Mouse (Mus musculus): ENCODE measurements around the gene Bmp6. TPM values are rescaled to one million over a fixed set of nuclear protein-coding genes. Genes with fewer than 3 reads are reported as not detected.

The Bmp6 gene
- polyA plus RNA-seq (2014; fragmentation: Nextera tagmentation; extraction: Ambion mirVana) = 7.4 and 8.9 TPM in 2 replicates

DNA sequence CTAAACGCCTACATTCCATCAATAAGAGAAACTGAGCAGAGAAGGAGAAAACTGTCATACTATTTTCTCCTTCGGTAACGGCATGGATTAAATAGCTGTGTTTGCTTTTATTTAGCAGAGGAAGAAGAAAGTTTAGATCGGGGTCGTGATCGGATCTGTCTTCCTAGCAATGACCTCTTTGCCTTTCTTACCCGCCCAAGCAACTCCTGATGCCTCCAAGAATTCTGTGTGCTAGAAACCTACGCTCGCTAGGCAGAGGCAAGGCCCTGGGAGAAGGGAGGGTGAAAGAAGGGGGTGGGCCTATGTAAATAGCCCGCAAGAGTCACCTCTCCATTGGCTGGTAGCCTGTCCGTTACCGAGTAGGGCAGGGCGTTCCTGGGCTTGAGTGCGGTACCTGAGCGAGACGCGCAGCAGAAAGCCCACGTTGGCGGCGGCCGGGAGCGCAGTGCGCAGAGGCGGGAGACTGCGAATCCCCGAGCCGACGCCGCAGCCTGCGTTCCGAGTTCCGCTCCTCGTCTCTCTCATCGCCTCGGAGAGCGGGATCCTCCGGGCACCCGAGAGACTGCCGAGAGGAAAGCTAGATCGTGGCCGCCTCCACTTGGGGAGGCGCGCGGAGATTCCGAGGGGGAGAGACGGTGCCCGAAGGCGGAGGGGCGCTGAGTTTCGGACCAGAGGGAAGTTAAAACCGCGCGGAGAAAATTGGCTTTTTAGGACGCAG, at the start of gene Bmp6:
TSS of gene Bmp6 (plus strand) at position 395 of the 718 bp plus-strand sequence.
- H3K4me1 ChIP-seq (replicated peaks; ENCODE audit: control insufficient read depth, insufficient read depth, low read length) = peaks cover 18% of the 10 kb centered on the region
- WGBS = 3% methylated on average over 54 of the region's 54 CpGs
- peak within 1 kb of the TSS; percentile 49 for H3K9ac ChIP-seq
- peak; percentile 93 for ATAC-seq (ENCODE audit: low FRiP score)
- peak within 1 kb of the TSS; percentile 90 for H3K4me2 ChIP-seq (replicated peaks)
- peak within 1 kb of the TSS; percentile 46 for H3K4me3 ChIP-seq (replicated peaks; ENCODE audit: low read length)
- peaks cover 52% of the 10 kb centered on the region for H3K27me3 ChIP-seq (ENCODE audit: control insufficient read depth, insufficient read depth, low read length)
- H3K36me3 ChIP-seq (replicated peaks; ENCODE audit: control insufficient read depth, insufficient read depth) = no peaks in the 10 kb centered on the region
- DNase-seq (ENCODE audit: low spot score) = peak; percentile 67
- H3K9me3 ChIP-seq (ENCODE audit: control insufficient read depth, low read length) = no peaks in the 10 kb centered on the region
- no peak within 1 kb of the TSS for H3K27ac ChIP-seq

DNA sequence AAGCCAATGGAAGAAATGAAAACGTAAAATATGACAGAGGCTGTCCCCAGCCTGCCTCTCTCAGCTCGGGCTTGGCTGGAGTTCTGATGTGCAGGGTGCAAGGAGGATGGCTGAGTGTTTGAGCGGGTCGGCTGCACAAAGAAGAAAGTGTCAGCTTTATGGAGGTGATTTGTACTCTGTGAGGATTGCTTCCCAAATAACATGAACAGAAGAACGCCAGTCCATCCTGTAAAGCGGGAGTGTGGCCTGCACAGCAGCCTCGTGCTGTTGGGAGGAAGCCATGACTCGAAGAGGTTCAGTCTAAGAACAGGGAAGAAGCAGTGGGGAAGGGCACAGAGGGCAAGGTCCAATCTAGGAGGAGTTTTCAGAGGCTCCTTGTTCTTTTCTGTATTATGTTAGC, 48.7 kb upstream of the Bmp6 start:
- 69% methylated on average over 8 of the region's 8 CpGs for WGBS
- DNase-seq (ENCODE audit: low spot score) (no peak), ATAC-seq (ENCODE audit: low FRiP score) (no peak)
- H3K9me3 ChIP-seq (ENCODE audit: control insufficient read depth, low read length) = peaks cover 5% of the 10 kb centered on the region; the same call in 1 of the 2 replicates
- no peaks in the 10 kb centered on the region for H3K4me1 ChIP-seq (replicated peaks; ENCODE audit: control insufficient read depth, insufficient read depth, low read length)
- H3K9ac ChIP-seq = no peak overlapping the region
- no peak overlapping the region for H3K27ac ChIP-seq
- H3K4me3 ChIP-seq (replicated peaks; ENCODE audit: low read length) = no peak overlapping the region
- no peak overlapping the region for H3K4me2 ChIP-seq (replicated peaks)
- H3K36me3 ChIP-seq (replicated peaks; ENCODE audit: control insufficient read depth, insufficient read depth) = no peaks in the 10 kb centered on the region
- H3K27me3 ChIP-seq (ENCODE audit: control insufficient read depth, insufficient read depth, low read length) = no peaks in the 10 kb centered on the region

DNA sequence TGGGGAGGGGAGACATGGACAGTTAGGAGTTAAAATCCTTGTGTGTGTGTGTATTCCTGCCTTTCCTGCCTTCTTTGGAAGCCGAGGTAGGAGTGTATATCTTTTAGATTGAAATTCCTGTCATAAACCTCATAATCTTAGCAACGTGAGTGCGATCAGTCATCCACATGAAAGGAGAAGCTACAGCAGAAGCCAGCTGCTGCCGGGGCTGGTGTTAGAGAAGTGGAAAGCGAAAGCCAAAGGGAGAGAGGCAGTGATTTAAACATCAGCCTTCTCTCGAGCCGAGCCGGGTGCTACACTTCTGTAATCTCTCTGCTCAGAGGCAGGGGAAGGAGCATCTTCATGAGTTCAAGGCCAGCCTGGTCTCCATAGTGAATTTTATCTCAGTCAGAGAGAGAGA, 48.3 kb upstream of the Bmp6 start:
- Histone ChIP-seq H3K27ac (no peak overlapping the region), H3K9me3 (ENCODE audit: control insufficient read depth, low read length) (peaks cover 5% of the 10 kb centered on the region; the same call in 1 of the 2 replicates), H3K4me2 (replicated peaks) (no peak overlapping the region), H3K27me3 (ENCODE audit: control insufficient read depth, insufficient read depth, low read length) (no peaks in the 10 kb centered on the region), H3K36me3 (replicated peaks; ENCODE audit: control insufficient read depth, insufficient read depth) (no peaks in the 10 kb centered on the region), H3K4me3 (replicated peaks; ENCODE audit: low read length) (no peak overlapping the region), H3K4me1 (replicated peaks; ENCODE audit: control insufficient read depth, insufficient read depth, low read length) (no peaks in the 10 kb centered on the region), H3K9ac (no peak overlapping the region)
- ATAC-seq (ENCODE audit: low FRiP score) (no peak), DNase-seq (ENCODE audit: low spot score) (no peak)
- 72% methylated on average over 8 of the region's 8 CpGs for WGBS

GRCm38 (mm10) chr13:38311125-38311524, 33.8 kb upstream of the Bmp6 start:
- no peak for ATAC-seq (ENCODE audit: low FRiP score)
- no peaks in the 10 kb centered on the region for H3K4me1 ChIP-seq (replicated peaks; ENCODE audit: control insufficient read depth, insufficient read depth, low read length)
- H3K4me2 ChIP-seq (replicated peaks) = no peak overlapping the region

DNA sequence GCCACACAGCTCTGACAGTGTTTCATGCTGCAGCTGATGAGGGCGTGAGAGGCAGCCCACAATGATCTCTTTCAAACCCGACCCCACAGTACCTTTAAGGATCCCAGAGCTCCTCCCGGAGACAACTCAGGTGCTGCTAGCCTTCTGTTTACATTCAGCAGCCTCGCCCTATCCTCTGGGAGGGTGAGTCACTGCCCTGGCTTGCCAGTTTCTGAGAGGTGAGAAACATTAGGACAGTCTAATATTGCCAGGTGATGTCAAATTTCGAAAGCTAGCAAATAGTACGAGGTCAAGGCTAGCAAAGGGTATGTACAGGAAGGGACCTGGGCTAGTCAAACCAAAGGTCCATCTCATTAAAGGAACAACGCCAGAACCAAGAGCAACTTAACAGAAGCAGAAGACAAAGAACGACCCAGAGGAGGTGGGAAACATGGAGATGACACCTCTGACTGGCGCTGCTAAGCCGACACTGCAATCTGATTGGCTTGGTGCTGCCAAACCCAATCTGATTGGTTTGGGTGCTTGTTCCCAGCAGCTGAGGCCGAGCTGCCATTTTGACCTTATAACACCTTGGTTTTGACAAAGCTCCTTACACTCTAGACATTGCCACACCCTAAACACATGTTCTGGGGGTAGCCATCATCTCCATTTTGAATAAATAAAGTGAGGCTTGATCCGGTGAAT, 32.4 kb upstream of the Bmp6 start:
- no peak for DNase-seq (ENCODE audit: low spot score)
- 85% methylated on average over 12 of the region's 12 CpGs for WGBS

More at GRCm38 (mm10) chr13:38311125-38311524, 33.8 kb upstream of the Bmp6 start:
- Histone ChIP-seq H3K27ac (no peak overlapping the region), H3K36me3 (replicated peaks; ENCODE audit: control insufficient read depth, insufficient read depth) (no peaks in the 10 kb centered on the region), H3K9ac (no peak overlapping the region), H3K27me3 (ENCODE audit: control insufficient read depth, insufficient read depth, low read length) (no peaks in the 10 kb centered on the region), H3K4me3 (replicated peaks; ENCODE audit: low read length) (no peak overlapping the region), H3K9me3 (ENCODE audit: control insufficient read depth, low read length) (no peaks in the 10 kb centered on the region)
- no peak for DNase-seq (ENCODE audit: low spot score)
- 93% methylated on average over 3 of the region's 3 CpGs for WGBS

DNA sequence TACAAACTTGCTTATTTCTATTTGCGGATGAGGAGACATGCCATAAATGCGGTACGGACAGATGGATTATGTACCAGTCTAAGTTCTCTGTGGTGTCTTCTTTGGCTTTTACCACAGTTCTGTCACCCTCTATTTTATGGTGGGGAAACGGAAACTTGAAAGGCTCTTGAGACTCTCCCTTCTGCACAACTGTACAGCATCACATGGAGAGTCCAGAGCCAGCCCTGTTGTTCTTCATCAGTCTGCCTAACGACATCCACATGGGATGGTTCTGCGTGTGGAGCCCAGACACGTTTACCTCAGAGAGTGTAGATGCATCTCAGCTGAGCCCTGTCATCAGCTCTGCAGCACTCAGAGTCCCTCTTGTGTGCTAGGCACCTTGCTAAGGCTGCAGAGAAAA, 30.3 kb upstream of the Bmp6 start:
- no peak overlapping the region for H3K9ac ChIP-seq
- H3K4me1 ChIP-seq (replicated peaks; ENCODE audit: control insufficient read depth, insufficient read depth, low read length) = no peaks in the 10 kb centered on the region
- H3K9me3 ChIP-seq (ENCODE audit: control insufficient read depth, low read length) = no peaks in the 10 kb centered on the region
- 87% methylated on average over 7 of the region's 7 CpGs for WGBS
- no peak overlapping the region for H3K4me2 ChIP-seq (replicated peaks)
- DNase-seq (ENCODE audit: low spot score) (no peak), ATAC-seq (ENCODE audit: low FRiP score) (no peak)
- no peaks in the 10 kb centered on the region for H3K27me3 ChIP-seq (ENCODE audit: control insufficient read depth, insufficient read depth, low read length)
- H3K27ac ChIP-seq = no peak overlapping the region
- H3K36me3 ChIP-seq (replicated peaks; ENCODE audit: control insufficient read depth, insufficient read depth) = no peaks in the 10 kb centered on the region
- H3K4me3 ChIP-seq (replicated peaks; ENCODE audit: low read length) = no peak overlapping the region

More for the DNA sequence above, 32.4 kb upstream of the Bmp6 start:
- no peak for ATAC-seq (ENCODE audit: low FRiP score)
- Histone ChIP-seq H3K36me3 (replicated peaks; ENCODE audit: control insufficient read depth, insufficient read depth) (no peaks in the 10 kb centered on the region), H3K27ac (no peak overlapping the region), H3K4me2 (replicated peaks) (no peak overlapping the region), H3K4me3 (replicated peaks; ENCODE audit: low read length) (no peak overlapping the region), H3K9ac (no peak overlapping the region), H3K4me1 (replicated peaks; ENCODE audit: control insufficient read depth, insufficient read depth, low read length) (no peaks in the 10 kb centered on the region), H3K27me3 (ENCODE audit: control insufficient read depth, insufficient read depth, low read length) (no peaks in the 10 kb centered on the region), H3K9me3 (ENCODE audit: control insufficient read depth, low read length) (no peaks in the 10 kb centered on the region)

DNA sequence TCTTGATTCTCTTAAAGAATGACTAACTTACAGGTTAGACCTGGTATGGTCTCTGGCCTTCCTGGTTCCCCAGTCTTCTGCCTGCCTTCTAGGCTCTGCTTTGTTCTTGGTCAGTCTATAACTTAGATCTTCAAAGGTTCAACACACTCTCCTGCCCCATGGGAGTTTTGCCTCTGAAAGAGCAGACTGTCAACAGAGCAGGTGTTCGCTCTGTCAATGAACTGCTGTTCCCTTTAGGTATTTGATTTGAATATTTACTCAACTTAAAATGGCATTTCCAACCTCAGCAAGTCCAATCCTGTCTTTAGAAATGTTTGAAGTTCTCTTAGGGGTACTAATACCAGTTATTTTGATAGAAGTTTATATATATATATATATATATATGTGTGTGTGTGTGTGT, 26.5 kb upstream of the Bmp6 start:
- Histone ChIP-seq H3K4me3 (replicated peaks; ENCODE audit: low read length) (no peak overlapping the region), H3K27ac (no peak overlapping the region), H3K4me1 (replicated peaks; ENCODE audit: control insufficient read depth, insufficient read depth, low read length) (no peaks in the 10 kb centered on the region), H3K4me2 (replicated peaks) (no peak overlapping the region), H3K9me3 (ENCODE audit: control insufficient read depth, low read length) (no peaks in the 10 kb centered on the region), H3K9ac (no peak overlapping the region), H3K36me3 (replicated peaks; ENCODE audit: control insufficient read depth, insufficient read depth) (no peaks in the 10 kb centered on the region), H3K27me3 (ENCODE audit: control insufficient read depth, insufficient read depth, low read length) (no peaks in the 10 kb centered on the region)
- DNase-seq (ENCODE audit: low spot score) = no peak
- WGBS = 91% methylated on average over 1 of the region's 1 CpGs
- no peak for ATAC-seq (ENCODE audit: low FRiP score)

- DNase-seq (ENCODE audit: low spot score) (no peak), ATAC-seq (ENCODE audit: low FRiP score) (no peak)
- 77% methylated on average over 10 of the region's 10 CpGs for WGBS
- Histone ChIP-seq H3K9ac (no peak overlapping the region), H3K9me3 (ENCODE audit: control insufficient read depth, low read length) (no peaks in the 10 kb centered on the region), H3K4me3 (replicated peaks; ENCODE audit: low read length) (no peak overlapping the region), H3K36me3 (replicated peaks; ENCODE audit: control insufficient read depth, insufficient read depth) (no peaks in the 10 kb centered on the region), H3K4me2 (replicated peaks) (no peak overlapping the region), H3K27ac (no peak overlapping the region), H3K27me3 (ENCODE audit: control insufficient read depth, insufficient read depth, low read length) (no peaks in the 10 kb centered on the region), H3K4me1 (replicated peaks; ENCODE audit: control insufficient read depth, insufficient read depth, low read length) (no peaks in the 10 kb centered on the region)
These were observed 24.6 kb upstream of the Bmp6 start for GRCm38 (mm10) chr13:38320354-38320753.

GRCm38 (mm10) chr13:38324452-38324851, 20.5 kb upstream of the Bmp6 start:
- Histone ChIP-seq H3K27me3 (ENCODE audit: control insufficient read depth, insufficient read depth, low read length) (no peaks in the 10 kb centered on the region), H3K9ac (no peak overlapping the region), H3K4me3 (replicated peaks; ENCODE audit: low read length) (no peak overlapping the region), H3K36me3 (replicated peaks; ENCODE audit: control insufficient read depth, insufficient read depth) (no peaks in the 10 kb centered on the region), H3K4me1 (replicated peaks; ENCODE audit: control insufficient read depth, insufficient read depth, low read length) (no peaks in the 10 kb centered on the region), H3K4me2 (replicated peaks) (no peak overlapping the region), H3K27ac (no peak overlapping the region), H3K9me3 (ENCODE audit: control insufficient read depth, low read length) (no peaks in the 10 kb centered on the region)
- DNase-seq (ENCODE audit: low spot score) (no peak), ATAC-seq (ENCODE audit: low FRiP score) (no peak)
- WGBS = 66% methylated on average over 10 of the region's 10 CpGs
